Mouse (Mus musculus): ENCODE data around the gene Vmn1r195.
"Not testable (repeated sequence)": the region's sequence is repeated elsewhere in the genome, so short reads cannot be mapped to it uniquely, and the experiment has no call there.

Vmn1r195 gene

GRCm38 (mm10) chr13:22270222-22270621, at the start of gene Vmn1r195:
Gene Vmn1r195 (plus strand): TSS chr13:22270522.
- DNase-seq (ENCODE audit: extremely low read depth, low read depth), result not testable (repeated sequence)

GRCm38 (mm10) chr13:22223060-22223459, 47.3 kb upstream of the Vmn1r195 start, which contains the start of gene Vmn1r193:
Gene Vmn1r193 (minus strand): TSS chr13:22223160.
- DNase-seq (ENCODE audit: extremely low read depth, low read depth), result not testable (repeated sequence)

- no peak for DNase-seq (ENCODE audit: extremely low read depth, low read depth)
Observed at GRCm38 (mm10) chr13:22243915-22244314, 26.4 kb upstream of the Vmn1r195 start, which contains the start of gene Vmn1r194. Gene Vmn1r194 (plus strand): TSS chr13:22244215.

GRCm38 (mm10) chr13:22271721-22272120, 1.4 kb downstream of the Vmn1r195 start:
- no peak for DNase-seq (ENCODE audit: extremely low read depth, low read depth)

- DNase-seq (ENCODE audit: extremely low read depth, low read depth), result no peak
Observed at GRCm38 (mm10) chr13:22284578-22284977, 14.3 kb downstream of the Vmn1r195 start.

- DNase-seq (ENCODE audit: extremely low read depth, low read depth), result no peak
Observed at GRCm38 (mm10) chr13:22289620-22290019, 19.3 kb downstream of the Vmn1r195 start, which contains the start of gene Vmn1r196. Gene Vmn1r196 (plus strand): TSS chr13:22289920.

GRCm38 (mm10) chr13:22308075-22308474, 37.8 kb downstream of the Vmn1r195 start:
- DNase-seq (ENCODE audit: extremely low read depth, low read depth), result not testable (repeated sequence)

- no peak for DNase-seq (ENCODE audit: extremely low read depth, low read depth)
Observed at GRCm38 (mm10) chr13:22315361-22315760, 45.0 kb downstream of the Vmn1r195 start.

- DNase-seq (ENCODE audit: extremely low read depth, low read depth), result no peak
Observed at GRCm38 (mm10) chr13:22317366-22317765, 47.0 kb downstream of the Vmn1r195 start.

GRCm38 (mm10) chr13:22320091-22320490, 49.8 kb downstream of the Vmn1r195 start:
- DNase-seq (ENCODE audit: extremely low read depth, low read depth), result no peak

- DNase-seq (ENCODE audit: extremely low read depth, low read depth), result no peak
Observed at GRCm38 (mm10) chr13:22324289-22324688, 54.0 kb downstream of the Vmn1r195 start, which contains the start of gene Vmn1r197. Gene Vmn1r197 (plus strand): TSS chr13:22324589.
